Mouse (Mus musculus): Measurements from ENCODE around the gene Ssr4.

Gene Ssr4

DNA sequence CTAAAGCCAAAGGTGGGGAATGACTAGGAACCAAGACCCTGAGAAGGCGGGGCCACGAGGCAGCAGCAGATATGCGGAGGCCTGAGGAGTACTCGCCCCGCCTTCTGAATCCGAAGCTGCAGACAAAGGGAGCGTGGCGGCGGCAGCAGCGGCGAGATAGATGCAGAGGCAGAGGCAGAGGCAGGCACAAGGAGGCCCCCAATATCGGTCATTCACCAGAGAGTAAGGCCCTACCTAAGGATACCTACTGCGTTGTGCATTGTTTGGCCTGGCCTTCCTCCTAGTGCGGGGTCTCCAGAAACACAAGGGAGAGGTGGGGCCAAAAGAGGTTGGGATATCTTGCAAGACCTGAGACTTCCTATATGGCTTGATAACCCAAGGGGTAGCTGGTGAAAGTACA lies 28.2 kb downstream of the Ssr4 start:
- no peak for DNase-seq

DNA sequence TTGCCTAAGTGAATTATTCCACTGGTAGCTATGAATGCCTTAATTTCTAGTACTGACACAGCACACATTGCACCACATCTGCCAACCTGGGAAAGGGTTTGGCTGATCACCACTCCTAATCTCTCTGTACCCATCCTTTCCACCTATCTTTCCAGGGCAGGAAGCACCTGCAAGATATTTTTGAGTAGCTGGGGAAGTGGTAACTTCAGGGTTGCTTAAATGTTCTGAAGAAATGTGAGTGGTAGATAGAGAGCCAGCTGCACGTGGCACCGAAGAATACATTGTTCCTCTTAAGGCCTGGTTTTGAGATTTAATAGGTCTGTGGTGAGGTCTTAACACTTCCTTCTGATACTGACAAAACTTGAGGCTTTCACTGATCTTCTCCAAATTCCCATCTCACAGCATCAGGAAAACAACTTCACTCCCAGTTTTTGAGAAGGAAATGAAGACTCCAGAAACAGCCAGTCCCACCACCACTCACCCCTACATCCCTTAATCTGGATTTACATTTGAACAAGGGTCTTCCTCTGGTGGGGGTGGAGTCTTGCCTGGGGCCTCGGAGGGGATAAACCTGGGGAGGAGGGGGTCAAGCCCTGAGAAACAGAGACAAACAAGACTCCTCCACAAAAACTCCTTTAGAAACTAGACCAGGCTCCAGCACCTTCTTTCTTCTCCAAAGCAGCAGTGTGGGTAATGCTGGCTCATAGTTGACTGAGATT lies 29.9 kb downstream of the Ssr4 start:
- no peak for DNase-seq

DNA sequence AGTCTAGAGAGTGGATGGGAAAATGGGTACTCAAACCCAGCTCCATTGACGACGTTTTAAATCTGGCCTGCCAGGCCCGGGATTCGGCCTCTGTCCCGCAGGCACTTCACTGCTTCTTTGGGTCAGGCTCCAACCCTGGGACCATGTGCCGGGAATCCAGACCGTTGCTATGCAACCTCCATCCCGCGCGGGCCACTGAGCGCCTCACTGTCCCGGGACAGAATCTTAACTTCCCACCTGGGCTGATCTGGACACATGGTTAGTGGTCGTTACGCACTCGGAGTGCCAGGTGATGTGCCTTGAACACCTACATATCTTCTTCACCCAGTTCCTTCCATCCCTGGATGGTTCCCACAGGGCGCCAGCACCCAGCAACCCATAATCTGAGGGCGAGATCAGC lies 36.9 kb downstream of the Ssr4 start:
- DNase-seq, result no peak

DNA sequence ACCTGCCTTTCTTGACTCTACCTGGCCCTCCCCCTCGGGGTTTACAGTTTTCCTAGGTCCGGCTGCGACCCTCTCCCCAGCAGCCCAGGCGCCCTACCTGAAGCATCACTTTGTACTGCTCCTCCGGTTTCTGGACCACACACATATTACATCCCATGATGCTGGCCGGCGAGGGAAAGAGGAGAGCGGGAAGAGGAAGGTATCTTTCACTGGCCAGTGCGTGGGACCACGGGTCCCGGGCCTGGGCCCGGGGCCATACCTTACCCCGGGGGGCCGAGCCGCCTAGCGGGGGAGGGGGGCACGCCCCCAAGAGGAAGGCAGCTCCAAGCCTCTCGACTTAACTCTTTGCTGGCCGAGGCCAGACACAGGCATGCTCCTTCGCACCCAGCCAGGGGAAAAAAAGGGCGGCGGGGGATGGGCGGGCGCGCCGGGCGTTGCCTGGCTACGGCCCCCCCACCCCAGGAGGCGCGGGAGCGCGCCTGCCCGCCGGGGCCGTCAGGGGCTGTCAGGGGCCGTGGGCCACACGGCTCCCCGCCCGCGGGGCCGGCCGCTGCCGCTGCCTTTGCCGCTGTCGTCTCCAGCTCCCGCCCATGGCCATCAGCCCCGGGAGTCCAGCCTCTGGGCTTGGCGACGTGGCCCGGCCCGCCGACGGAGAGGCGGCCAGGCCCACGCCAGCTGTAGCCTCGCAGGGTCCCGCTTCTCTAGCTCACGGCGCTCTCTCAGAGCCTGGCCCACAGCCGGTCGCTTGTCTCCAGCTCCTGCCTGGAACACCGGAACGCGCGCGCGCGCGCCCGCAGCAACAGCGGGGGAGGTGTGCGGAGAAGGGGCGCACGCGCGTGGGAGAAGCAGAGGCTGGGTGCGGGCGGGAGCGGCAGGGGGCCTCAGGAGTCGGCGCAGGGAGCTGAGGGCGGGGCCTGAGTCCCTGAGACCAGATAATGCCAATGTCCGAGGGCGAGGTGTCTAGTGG lies 37.6 kb downstream of the Ssr4 start, which contains the start of gene Pdzd4:
TSS of gene Pdzd4 (minus strand) at position 785 of the 967 bp plus-strand sequence.
- DNase-seq, result peak; percentile 39 to 41

DNA sequence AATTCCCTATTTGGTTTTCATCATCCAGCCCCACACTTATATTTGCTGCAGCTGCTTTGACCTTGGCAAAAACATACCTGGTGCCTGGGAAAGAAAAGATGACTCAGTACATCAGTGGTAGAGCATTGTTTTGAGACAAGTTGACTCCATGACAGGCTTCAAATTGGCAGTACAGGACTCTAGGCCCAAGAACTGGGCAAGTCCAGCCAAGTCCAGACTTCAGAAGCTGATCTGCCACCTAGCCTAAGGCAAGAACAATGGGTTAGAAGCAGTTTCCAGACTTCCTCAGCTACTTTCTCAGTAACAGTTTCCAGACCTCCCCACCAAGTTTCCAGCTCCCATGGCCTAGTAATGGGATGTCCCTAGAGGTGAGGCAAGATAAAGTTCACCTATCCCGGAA lies 48.9 kb downstream of the Ssr4 start:
- DNase-seq, result no peak

DNA sequence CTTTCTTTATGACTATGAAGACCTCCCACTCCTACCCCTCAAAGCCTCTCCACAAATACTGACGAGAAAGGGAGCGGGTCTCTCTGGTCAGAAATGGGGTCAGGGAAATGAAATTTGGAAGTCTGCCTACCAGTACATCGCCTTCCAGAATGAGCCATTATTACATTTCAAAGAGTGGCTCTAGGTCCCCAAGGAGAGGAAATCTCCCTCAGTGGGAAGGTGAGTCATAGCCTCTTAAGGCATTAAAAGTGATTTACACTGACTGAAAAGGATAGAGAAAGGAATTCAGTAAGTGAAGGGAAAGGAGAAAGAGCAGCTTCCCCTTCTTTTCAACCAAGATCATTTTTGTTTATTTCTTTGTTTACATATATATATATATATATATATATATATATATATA lies 49.9 kb downstream of the Ssr4 start:
- no peak for DNase-seq
